Mouse (Mus musculus) lung, postnatal 14 days (tissue): ENCODE measurements around the gene Tcl1b2.
"Not testable (repeated sequence)": the region's sequence is repeated elsewhere in the genome, so short reads cannot be mapped to it uniquely, and the experiment has no call there.

Experiments
- DNase-seq: peaks from one replicate; pipeline ENCODE4 v3.0.0; 2021

Gene Tcl1b2

DNA sequence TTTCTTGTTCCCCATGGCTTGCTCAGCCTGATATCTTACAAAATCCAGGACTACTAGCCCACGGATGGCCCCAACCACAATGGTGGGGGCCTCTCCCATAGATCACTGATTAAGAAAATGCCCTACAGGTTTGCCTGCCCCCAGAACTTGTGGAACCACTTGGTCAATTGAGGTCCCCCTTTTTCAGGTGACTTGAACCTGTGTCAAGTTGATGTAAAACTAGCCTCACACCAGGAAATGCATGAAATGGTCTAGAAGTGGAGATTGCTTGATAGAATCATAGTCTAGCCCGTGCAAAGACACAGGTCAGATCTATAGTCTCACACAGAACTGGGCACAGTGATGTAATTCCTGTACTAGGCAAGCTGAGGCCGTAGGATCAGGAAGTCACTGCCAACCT lies at the start of gene Tcl1b2:
Gene Tcl1b2 (plus strand): TSS at position 301 of the 400 bp plus-strand sequence.
- no peak for DNase-seq

DNA sequence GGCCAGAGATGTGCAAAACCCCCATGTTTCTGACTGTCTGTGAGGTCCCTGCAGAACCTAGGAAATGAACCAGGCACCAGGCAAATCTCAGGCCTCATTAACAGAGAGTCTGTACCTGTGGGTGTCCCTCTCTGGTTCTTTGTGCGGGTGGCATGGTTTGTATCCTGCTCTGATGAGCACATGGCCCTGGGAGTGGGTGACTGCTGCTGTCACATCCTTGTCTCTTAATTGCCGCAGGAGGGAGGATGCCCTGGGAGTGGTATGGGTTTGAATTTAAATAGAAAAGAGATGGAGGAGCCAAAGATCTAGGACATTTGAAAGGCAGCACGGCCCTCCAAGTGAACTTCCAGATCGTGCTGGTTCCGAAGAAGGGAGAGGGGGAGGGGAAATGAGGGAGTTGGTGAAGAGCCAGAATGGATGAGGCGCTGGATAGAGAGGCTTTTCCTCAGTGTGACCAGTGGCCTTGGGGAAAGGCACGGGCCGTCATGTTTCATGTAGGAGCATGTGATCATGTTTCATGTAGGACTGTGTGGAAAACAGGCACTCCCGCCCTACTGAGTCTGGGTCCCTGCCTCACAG lies 46.3 kb upstream of the Tcl1b2 start:
- DNase-seq, result no peak

DNA sequence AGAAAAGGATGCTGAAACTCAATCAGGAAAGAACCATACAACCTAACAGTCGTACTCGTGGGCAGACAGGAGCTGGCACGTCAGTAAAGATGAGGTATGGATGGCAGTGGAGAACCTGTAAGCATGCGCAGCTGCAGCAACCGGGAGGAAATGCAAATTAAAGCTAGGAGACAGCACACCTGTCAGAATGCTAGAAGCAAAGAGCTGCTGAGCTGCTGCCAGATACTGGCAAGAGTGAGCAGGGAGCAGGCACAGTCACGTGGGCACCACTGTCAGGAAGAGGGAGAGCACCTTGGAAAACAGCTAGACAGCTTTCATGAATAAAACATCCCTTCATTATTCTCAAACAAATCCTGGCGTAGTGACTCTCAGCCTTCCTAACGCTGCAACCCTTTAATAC lies 42.9 kb upstream of the Tcl1b2 start:
- DNase-seq, result no peak

DNA sequence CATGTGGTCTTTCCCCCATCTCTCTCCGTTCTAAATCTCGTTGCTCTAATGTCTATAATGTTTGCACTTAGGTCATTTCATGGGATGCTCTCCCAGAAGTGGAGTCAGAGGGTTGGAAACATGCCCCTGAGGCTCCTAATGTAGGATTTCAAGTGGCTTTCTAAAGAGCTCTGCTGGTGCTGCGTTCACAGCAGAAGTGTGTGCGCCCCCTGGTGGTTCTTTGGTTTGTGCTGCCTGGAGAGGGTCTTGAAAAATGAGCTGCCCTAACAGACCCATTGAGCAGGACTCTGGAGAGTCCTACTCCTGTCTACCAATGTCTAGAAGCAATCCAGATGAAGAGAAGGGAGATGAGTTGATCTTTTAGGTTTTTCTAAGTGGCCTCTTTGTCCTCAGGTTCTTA lies 41.8 kb upstream of the Tcl1b2 start:
- peak; percentile 88 for DNase-seq

DNA sequence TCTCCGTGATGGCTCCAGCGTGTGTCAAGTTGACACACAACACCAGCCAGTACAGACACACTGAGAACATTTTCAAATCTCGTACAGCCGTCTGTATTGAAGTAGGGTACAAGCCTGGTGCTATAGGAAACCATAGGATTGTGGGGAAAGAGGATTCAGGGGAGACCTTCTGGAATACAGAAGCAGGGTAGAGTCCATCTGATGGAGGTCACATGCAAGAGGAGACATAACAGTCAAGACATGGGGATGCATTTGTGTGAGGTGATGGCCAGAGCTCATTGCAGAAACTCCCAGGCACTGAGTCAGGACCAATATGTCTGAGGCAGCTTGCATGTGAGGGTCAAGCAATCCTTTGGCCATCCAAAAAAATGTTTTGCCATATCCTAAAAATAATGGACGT lies 40.5 kb upstream of the Tcl1b2 start:
- DNase-seq, result no peak

DNA sequence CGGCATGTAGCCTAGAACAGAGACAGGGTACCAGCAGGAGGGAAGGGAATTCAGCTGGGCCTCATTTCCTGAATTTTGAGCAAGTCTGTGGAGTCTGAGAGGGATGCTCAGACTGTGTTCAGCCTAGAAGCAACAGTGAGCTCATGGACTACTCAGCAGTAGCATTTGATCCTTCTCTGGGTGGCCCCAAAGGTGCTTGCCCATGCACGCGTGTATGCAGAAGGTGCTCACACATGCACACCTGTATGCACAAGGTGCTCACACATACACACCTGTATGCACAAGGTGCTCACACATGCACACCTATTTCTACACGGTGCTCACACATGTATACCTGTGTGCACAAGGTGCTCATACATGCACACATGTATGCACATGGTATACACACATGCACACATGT lies 37.0 kb upstream of the Tcl1b2 start:
- no peak for DNase-seq

DNA sequence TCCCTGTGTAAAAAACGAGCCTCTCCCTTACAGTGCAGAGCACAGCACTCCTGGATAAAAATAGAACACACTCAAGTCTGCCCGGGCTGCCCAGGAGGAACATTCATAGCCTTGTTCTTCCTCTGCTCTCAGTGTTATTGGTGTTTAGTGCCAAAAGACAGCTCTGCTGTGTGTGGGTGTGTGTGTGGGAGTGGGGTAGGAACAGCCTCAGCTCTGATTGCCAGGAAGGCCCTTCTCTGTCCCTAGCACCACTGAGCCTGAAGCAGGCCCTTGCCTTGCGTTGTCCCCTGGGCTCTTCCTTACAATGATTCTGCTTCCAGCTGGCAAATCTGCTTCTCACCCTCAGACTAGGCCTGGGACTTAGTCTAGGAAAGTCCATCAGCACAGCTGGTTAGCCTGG lies 36.4 kb upstream of the Tcl1b2 start:
- DNase-seq, result no peak

DNA sequence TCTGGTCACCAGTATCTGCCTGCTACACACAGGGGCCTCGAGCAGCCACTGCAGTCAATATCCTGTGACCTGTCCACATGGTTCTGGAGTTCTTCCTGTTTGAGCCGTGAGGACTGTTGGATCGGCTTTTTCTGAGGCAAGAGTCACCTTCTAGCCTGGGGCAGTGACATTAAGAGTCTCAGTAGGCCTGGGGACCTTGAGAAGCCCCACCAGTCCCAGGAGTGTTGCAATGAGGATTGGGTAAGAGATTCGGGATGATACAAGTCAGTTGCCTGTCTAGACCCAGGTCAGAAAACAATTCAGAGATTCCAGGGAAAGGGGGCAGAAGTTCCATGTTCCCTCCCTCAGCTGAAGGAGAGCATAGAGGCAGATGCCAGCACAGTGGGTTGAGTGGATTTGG lies 36.0 kb upstream of the Tcl1b2 start:
- no peak for DNase-seq

DNA sequence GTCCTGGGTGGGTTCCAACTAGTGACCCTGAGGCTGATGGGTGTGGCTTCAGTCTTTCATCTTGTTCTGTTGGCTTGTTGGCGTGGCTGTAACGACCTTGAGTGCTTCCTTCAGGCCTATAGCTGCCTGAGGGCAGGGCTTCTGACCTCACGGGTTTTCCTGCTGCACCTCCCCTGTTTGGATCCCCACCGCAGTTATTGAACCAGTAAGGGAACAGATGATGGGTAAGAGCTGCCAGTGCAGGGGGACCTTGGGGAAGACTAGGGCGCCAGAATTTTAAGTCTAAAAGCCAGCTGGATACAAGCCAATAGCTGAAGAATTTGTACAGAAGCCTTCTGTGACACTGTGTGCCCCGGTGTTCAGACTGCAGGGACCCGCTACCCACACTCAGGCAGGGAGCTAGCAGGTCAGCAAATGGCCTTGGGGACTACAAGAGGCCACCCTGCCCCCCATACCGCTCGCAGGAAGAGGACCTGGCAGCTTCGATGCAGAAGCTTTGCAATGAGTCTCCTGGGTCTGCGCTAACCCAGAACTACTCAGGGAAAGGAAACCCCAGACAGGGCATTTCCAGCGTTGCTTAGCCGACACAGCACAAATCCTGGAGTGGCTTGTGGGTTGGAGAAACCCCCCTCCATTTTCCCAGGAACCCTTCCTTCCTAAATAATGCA lies 33.4 kb upstream of the Tcl1b2 start:
- DNase-seq, result no peak

DNA sequence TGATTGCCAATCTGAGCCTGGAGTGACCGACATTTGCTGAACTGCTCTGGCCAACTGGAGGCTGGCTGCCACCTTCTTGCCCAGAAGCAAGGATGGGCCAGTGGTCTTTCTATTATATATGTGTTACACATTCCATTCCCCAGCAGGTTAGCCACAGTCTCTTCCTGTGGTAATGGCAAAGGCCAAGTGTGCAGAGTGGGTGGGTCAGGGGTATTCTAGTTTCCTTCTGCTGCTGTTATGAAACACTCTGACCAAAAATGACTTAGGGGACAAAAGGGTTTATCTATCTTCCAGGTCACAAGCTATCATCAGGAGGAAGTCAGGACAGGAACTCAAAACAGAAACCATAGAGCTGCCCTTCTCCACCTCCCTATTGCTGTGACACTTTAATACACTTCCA lies 29.2 kb upstream of the Tcl1b2 start:
- no peak for DNase-seq

DNA sequence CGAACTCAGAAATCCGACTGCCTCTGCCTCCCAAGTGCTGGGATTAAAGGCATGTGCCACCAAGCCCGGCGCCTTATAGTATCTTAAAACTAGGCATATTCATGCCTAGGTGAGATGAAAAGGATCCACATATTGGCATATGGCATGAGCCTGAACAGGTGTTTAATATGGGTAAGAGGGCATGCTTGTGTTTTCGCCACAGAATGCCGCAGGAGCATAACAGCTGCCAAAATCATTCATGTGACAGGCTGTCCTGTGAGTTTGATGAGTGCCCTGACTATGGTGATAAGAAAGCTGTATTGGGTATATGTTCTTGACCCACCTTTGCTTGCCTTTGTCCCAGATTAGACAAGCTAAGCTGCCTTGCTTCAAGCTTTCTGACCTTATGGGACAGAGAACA lies 20.5 kb upstream of the Tcl1b2 start:
- DNase-seq, result no peak

DNA sequence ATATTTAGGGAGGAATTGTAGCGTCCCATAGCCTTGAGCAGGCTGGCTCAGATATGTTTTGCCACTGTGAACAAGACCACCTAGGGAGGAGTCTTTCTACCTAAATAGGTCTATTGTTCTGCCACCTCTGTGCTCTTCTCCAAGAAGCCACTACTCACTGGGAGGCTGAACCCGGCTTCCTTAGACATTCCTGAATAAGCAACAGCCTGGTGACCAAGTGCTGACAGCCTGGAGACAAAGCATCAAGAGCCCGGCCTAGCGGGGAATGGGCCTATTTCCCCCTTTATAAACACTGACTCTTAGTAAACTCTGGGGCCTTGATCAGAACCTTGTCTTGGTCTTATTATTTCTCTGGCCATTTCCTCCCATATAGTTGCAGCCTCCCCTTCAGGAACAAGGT lies 19.3 kb upstream of the Tcl1b2 start:
- DNase-seq, result no peak

DNA sequence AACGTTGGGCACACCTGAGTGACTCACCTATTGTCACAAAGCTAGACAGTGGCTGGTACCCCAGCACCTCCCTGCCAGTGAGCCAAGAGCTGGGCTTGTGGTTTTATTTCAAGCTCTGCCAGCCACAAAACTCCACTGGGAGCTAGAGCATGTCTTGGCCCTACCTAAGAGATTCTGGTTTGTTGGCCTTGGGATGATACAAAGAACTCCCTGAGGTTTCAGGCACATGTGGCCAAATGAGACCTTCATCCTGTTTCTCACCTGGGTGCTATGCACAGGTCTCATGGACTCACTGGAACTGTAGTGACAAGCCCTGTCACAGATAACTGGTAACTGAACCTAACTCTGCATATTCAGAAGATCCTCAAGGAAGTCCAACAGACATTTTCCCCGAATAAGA lies 18.2 kb upstream of the Tcl1b2 start:
- no peak for DNase-seq

DNA sequence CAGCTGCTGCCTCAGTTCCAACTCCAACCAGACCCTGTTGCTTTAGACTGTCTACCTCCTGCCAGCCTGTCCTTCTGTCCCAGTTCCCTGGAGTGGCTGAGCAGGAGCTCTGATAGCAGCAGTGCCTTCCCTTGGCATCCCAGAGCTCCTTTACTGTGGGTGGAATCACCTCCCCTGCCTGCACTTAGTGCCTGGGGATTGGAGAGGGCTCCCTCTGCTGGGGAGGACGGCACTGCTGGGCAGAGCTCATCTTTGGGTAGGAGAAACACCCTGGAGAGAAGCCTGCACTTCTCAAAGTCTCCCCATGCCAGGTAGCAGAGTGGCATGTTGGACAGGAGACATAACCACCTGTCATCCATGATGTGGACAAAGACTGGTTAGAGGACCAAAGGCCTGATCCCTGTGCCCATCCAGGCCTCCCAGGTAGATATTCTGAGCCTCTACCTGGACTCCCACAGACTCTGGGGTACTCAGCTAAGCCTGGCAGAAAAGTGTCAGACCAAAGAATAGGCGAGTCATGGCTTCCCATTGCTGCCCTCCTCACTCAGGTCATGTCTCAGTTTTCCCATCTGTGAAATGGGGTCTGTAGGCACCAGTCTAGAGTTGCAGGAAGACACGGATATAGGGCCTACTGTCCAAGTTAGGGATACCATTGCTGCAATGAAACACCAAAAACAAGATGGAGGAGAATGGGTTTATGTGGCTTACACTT lies 16.2 kb upstream of the Tcl1b2 start:
- DNase-seq, result not testable (repeated sequence)

DNA sequence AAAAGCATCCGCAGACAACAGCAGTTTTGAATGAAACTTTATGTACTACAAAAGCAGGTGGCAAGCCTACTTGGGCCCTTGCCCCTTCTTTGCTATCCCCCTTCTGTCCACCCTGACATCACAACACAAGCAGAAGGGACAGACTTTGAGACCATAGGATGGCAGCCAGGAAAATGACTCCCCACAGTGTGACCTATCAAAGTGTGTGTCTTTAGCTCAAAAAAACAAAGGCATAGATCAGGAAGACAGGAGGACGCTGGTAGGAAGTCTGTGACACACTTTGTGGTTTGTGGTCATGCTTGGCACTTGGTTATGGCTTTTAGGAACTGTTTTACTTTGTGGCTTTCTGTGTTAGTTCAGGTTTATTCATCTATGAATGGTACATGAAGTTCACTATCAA lies 11.6 kb upstream of the Tcl1b2 start:
- not testable (repeated sequence) for DNase-seq

DNA sequence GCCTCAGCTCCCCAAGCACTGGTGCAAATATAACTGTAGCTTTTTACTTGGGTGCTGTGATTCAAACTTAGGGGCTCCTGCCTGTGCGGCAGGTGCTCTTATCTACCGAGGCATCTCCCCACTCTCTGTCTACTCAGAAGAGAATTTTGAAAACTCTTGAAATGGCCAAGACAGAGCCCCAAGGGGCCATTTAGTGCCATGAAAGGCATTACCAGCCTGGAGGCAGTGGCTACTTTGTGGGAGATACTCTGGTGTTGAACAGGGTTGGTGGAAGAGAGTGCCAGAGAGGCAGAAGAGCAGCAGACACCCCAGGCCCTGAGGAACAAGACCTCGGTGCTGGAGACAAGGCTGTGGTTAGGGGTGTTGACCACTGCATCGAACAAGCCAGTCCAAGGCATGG lies 11.0 kb upstream of the Tcl1b2 start:
- DNase-seq, result not testable (repeated sequence)

DNA sequence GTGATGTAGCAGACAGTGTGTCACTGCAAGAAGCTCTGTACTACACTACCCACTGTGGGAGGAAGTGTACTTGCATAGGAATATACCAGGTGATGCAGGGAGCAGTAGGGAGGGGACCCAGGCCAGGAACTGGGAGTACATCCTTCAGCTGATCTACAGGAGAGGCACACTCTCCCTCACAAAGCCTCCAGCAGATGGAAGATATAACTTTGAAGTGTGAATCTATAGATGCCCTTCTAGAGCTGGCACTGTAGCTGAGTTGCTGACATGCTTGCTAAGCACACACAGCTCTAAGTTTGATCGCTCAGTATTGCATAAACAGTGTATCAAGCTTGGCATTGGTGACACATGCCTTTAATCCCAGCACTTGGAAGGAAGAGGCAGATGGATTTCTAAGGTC lies 8.1 kb upstream of the Tcl1b2 start:
- DNase-seq, result not testable (repeated sequence)

DNA sequence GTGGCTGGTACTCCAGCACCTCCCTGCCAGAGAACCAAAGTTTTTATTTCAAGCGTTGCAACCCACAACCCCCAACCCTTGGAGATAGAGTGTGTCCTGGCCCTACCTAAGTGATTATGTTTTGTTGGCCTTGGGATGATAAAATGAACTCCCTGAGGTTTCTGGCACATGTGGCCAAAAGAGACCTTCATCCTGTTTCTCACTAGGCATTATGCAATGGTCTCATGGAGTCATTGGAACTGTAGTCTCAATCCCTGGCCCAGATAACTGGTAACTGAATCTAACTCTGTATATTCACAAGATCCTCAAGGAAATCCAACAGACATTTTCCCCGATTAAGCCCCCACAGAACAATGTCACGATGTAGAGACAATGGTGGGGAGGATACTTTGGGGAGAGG lies 2.7 kb upstream of the Tcl1b2 start:
- DNase-seq, result no peak

DNA sequence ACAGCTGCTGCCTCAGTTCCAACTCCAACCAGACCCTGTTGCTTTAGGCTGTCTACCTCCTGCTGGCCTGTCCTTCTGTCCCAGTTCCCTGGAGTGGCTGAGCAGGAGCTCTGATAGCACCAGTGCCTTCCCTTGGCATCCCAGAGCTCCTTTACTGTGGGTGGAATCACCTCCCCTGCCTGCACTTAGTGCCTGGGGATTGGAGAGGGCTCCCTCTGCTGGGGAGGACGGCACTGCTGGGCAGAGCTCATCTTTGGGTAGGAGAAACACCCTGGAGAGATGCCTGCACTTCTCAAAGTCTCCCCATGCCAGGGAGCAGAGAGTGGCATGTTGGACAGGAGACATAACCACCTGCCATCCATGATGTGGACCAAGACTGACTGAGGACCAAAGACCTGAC lies 886 bp upstream of the Tcl1b2 start:
- not testable (repeated sequence) for DNase-seq

DNA sequence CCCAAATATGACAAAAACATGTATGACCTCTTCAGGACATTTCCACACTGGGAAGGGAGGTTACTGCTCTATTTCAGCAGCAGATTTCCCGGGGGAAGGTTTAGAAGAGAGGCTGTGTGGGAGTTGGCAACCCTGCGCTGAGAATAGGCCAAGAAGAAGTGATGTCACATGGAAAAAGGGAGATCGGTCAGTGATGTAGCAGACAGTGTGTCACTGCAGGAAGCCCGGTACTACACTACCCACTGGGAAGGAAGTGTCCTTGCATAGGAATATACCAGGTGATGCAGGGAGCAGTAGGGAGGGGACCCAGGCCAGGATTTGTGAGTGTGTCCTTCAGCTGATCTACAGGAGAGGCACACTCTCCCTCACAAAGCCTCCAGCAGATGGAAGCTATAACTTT lies 9.5 kb downstream of the Tcl1b2 start:
- not testable (repeated sequence) for DNase-seq

DNA sequence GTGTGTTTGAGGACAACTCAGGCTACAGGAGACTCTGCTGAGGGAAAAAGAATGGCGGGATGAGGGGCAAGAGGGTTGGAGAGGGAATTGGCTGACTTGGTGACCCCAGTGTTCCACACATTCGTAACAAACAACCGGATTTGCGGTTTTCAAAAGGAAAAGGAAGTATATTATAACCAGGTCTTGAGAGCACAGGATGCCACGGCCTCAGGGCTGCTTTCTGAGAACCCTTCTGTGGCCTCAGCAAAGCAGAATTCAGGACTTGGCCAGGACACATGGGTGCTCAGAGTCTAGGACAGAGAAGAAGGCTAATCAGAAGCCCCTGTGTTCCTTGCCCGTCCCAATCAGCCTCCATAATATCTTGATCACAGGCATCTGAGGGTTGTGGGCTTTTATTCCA lies 13.0 kb downstream of the Tcl1b2 start:
- DNase-seq, result no peak

DNA sequence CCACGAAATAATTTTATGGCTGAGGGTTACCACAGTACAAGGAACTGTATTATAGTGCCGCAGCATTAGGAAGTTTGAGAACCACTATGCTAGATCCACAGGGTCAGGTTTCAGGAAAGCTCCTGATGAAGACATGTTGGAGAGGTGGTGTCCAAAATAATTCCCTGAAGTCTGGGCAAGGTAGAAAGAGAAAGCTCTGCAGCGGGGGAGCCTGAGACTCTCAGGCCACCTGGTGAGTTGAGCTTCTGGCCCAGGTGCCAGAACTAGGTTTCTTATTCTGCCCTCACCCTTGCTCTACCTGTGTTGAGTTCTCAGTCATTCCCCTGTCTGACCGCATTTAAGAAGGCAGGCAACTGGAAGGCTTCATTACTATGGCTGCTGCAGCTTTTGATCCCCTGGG lies 13.6 kb downstream of the Tcl1b2 start, which contains the start of gene Tcl1b1:
Gene Tcl1b1 (plus strand): TSS at position 301 of the 400 bp plus-strand sequence.
- no peak for DNase-seq

DNA sequence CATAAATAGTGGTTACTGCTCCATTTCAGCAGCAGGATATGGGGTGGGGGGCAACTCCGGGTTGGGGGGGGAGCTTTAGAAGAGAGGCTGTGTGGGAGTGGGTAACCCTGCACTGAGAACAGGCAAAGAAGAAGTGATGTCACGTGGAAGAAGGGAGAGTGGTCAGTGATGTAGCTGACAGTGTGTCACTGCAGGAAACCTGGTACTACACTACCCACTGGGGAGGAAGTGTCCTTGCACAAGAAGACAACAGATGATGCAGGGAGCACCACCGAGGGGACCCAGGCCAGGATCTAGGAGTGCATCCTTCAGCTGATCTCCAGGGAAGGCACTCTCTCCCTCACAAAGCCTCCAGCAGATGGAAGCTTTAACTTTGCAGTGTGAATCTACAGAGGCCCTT lies 20.9 kb downstream of the Tcl1b2 start:
- DNase-seq, result no peak

DNA sequence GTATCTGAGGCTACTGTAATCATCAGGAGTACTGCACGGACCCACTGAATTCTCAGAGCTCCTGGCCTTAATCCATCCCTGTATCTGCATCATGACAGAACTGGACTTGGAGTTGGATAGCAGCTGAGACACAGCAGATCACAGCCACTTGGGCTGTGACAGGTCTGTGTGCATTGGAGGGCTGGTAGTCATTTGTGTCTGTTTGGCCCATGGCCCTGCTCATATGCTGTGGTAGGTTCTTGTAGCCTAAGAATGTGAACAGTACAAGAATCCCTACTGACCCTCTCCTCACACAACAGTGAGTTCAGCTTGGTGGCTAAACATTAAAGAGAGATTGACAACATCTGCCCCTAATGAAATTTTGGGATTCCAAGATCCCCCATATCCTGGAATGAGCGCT lies 27.6 kb downstream of the Tcl1b2 start:
- DNase-seq, result peak; percentile 2
